Mouse (Mus musculus) brain, embryonic 18.5 days (tissue): ENCODE data around the gene Nkx6-1.

Source experiments
- DNase-seq: peaks from one replicate; pipeline ENCODE4 v3.0.0-alpha.2; 2012; ENCODE audit warnings: low read depth, low spot score

Gene Nkx6-1

DNA sequence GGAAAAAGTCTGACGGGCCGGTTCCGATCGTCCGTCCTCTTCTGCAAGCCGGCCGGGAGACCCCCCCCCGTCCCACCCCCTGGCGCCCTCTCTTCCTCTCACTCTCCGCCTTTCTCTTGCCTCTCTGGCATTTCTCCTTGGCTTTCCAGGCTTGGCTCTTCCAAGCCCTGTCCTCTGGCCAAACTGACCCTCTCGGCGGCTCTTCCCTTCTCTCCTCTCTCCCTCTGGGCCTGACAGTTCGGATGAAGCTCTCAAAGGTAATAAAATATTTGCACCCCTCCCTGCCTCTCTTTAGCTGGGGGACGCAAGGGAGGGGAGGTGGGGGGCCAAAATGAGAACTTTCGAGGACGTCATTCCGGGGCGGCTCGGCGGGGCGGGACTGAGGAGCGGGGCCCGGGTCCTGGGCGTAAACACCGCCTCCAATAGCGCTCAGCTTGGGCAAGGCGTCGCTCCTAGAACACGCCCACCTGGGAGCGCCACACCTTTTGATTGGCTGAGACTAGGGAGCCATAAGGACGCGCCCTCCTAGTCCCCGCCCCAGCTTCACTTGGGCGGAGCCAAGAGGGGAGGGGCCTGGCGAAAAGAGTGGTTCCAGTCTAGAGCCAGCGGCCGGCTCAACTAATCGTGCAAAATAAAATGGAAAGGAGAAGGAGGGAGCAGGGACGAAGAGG is at the start of gene Nkx6-1:
Gene Nkx6-1 (minus strand): TSS at position 52 of the 671 bp plus-strand sequence.
- DNase-seq, result no peak

DNA sequence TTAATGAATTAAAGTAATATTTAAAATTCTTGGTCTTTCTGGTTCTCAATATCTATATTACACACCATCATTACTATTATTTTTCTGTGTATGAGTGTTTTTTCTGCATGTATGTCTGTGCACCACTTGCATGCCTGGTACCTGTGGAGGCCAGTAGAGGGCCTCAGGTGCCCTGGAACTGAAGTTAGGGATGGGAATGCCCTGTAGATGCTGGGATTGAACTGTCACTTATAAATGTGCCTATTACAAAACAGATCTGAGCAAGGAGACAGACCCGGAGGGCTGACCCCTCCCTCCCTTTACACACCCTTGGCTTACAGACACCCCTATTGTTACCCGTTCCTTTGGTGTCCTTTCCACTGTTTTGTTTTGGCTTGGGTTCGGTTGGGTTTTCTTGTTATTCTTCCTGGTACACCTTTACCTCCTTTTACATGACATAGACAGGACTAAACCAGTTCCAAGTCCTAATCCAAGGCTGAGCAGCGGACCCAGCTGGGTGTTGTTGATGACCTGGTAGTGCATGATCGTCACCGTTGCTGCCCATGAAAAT is 48.3 kb upstream of the Nkx6-1 start:
- no peak for DNase-seq

DNA sequence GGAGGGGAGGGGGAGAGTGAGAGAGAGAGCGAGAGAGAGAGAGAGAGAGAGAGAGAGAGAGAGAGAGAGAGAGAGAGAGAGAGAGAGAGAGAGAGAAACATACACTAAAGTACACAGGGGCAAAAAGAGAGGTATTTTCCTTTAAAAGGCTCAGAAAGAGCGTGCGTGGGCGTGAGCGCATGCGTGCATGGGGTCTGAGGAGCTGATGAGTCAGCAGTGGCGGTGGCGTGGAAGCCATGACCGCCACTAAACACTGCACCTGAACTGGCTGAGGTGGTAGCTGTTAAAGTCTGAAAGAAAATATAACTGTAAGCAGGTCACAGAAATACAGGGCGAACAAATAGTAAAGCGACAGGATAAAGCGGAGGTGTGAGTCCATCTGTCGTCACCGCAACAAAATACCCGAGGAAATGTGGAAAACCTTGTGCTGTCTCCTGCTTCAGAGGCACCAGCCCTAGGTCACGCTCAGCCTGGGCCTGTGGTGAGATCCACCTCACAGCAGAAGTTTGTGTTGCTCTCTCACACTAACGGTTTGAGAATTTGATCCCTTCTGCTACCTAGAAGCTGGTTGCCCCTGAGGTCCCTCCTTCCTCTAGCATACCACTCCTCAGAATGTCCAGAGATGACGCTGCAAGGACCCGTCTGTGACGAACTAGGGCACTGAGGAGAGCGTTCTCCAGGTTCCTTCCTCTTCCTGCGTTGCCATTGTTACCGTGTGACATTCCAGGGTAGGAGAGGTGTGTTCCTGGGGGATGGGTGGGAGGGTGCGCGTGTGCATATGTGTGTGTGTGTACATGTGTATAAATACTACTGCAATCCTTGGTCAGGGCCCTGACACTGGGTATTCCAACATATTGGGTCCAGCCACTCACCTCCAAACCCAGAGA is 38.8 kb upstream of the Nkx6-1 start:
- no peak for DNase-seq

DNA sequence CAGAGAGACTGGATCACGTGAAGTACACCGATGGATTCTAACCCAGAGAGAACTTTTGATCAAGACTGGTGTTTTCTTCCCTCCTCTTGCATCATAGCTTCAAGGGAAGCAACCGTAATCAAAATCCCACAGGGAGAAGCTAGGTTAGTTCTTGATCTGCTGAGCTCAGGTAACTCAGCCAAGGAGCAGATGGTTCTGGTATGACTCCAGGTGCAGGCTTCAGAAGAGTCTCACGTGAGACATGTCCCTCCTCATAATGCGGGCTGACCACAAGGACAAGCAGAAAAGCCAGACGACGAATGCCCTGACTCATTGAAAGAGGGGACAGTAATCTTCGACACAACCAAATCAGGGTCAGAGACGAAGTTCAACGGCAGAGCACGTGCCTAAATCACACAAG is 37.8 kb upstream of the Nkx6-1 start:
- no peak for DNase-seq

DNA sequence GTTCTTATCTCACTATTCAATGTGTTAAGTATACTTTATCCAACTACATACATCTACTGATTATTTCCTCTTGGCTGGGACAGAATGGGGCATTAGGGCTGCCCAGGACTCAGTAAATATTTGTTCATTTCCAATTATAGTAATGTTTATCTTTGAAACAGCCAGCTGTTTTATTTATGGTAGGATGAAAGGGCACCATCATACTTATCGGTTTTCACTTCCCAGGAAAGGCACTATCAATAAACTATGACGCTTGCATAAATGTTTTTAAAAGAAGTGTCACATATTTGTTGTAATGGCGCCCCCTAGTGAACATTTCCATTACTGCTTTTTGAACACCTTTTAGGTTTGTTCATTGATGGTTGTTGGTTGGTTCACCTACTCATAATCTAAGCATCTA is 35.8 kb upstream of the Nkx6-1 start:
- DNase-seq, result no peak

DNA sequence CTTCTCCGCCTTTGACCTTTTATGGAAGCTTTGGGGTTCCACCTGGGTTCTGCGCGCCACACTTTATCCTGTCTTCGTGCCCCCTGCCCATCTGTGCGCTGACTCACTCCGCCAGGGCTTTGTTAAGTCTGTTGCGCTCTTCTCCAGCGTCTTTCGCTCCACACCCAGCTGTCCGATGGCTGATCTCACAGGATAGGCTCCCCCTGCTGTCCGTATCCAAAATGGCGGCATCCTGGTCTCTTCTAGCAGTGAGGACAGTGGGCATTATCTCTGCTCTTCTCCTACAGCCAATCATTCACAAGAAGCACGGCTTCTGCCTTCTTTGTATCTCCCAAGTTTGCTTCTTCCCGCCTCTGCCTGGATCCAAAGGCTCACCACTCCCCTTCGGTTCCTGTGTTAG is 23.8 kb upstream of the Nkx6-1 start:
- DNase-seq, result no peak

DNA sequence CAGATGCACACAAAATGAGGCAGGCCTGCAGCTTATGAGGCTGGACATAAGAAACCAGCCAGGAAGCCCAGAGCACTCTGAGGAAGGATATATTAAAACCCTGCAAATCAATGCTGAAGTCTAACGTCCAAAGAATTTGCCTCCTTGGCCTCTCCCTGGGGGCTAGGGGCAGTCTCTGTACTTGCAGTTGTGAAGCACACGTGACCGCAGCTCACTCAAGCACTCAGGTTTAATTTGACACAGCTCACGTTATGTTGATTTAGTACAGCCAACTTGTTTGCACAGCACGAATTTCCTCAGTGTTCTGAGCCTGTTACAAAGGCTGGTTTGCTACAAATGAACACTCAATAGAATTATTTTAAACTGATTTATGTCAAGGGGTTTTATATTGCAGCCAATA is 18.5 kb upstream of the Nkx6-1 start:
- DNase-seq, result no peak

DNA sequence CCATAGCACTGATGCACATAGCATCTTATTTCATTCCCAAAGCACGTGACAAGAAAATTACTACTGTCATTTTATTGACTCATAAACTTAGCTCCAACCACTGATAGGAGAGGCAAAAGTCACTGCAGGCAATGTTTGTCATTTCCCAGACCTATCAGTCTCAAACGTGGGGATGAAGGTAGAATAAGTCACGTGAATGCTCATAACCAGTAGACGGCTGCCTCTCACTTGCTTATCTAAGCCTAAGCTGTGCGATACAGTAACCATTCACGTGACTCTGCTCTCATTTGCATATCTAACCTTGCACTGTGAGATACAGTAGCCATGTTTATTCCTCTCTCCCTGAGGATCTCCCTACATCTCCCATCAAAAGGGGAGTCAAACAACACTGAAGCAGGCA is 15.5 kb upstream of the Nkx6-1 start:
- DNase-seq, result no peak

DNA sequence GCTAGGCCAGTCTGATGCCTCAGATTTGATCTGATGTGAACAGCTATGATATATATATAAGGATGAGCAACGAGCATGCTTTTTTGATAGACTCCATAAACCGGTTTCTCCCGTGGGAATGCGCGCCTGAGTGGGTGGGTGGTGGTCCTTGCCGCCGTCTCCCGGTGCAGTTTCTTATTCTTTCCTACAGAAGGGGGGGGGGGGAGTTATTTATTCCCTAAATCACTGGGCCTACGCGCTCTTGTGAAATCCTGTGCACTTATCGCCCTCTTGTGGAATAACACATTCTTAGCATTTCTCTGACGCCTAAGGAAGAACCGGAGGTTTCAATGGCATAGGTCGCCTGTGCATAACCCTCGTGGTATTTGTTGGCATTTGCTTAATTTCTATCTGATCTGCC is 4.6 kb upstream of the Nkx6-1 start:
- no peak for DNase-seq

DNA sequence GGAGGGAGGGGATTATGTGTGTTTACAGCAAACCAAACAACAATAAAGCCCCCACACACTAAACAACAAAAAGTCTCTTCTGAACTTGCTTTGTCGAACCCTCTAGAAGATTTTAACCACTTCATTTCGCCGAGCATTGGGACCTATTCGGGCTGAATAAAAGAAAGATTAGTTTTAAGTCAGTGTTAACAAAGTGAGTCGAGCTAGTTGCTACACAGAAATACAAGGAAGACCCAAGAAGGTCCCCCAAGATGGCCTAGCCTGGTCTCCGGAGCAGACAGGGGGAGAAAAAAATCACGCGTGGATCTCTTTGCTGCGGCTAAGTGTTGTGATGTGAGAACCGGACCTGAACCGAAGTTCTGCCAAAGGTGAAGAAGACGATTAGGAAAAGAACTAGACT is 3.7 kb upstream of the Nkx6-1 start:
- DNase-seq, result no peak

DNA sequence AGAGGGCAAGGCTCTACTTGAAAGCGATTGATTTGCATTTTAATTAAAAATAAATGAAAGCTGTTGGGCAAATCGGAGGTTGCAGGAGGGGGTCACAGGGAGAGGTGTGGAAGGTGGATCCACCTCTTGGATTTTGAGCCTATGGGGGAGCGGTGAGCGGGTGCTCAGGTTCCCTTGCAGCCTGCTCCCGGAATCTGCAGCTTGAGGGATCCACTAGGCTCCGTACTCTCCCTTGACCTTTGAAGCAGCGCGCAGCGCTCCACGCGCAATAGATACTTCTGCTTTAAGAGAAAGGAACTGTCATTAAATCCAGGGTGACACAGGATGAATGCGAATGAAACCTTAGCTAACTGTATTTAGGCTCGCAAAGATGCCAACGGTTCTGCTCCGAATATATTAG is 3.2 kb upstream of the Nkx6-1 start:
- no peak for DNase-seq

DNA sequence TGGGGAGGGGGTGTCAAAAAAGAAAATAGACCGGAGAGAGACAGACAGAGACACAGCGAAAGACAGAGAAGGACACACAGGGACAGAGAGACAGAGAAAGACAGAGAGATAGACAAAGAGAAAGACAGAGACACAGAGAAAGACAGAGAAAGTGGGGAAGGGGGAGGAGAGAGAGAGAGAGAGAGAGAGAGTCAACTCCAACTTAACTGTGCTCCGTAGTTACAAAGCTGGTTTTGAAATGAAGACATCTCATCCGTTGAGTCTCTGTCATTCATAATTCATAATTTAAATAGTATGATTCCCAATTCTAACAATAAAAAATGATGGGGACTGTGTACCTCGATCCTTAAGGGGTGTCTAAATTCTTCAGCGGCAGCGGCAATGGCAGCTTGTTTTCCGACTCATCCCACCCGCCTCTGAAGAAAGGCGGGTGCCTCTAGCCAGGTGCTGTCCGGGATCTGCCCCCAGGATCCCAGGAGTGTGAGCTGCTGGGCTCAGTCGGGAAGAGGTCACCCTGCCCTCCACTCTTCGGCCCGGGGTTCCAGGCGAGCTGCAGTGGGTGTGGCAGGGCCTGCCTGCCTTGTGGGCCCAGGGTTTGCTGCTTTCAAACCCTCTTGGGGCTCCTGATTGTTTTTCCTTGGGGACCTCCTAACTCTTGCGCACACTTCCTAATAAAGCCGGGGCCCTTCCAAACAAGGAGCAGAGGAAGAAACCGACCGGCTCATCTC is 2.6 kb upstream of the Nkx6-1 start:
- DNase-seq, result no peak

DNA sequence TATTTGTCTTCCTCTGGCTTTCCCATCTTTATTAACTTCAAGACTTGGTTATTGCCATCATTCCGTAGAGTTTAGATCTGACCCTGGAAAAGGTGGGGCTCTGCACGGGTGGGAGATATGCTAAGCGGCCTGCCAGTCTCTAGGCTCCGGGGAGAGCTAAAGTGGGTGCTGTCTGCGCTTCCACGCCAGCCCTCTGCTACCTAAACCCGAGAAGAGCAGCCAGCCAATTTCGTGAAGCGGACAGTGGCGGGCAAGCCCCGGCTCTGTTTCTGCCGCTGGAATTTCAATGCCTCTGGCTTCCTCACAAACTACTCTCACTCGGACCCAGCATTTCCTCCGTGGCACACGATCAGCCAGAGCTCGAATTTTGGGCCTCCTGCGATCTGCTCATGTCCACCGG is 1.9 kb upstream of the Nkx6-1 start:
- DNase-seq, result no peak

DNA sequence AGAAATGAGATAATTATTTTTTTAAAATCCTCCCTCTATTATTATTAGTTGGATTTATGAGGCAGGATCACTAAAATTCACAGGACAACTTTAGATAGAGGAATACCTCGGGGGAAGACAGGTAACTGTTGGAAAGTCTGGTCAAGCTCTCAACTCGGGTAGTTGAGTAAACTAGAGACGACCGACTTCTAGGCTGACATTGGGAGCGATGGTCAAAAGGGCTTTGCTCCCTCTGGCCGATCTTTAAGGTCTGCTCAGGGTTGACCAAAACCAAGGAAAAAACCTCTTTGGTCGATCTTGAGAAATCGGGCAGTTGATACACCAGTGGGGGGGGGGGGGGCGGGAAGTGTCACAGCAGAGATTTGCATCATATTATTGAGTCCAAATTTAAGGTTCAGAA is 1.3 kb upstream of the Nkx6-1 start:
- DNase-seq, result no peak

DNA sequence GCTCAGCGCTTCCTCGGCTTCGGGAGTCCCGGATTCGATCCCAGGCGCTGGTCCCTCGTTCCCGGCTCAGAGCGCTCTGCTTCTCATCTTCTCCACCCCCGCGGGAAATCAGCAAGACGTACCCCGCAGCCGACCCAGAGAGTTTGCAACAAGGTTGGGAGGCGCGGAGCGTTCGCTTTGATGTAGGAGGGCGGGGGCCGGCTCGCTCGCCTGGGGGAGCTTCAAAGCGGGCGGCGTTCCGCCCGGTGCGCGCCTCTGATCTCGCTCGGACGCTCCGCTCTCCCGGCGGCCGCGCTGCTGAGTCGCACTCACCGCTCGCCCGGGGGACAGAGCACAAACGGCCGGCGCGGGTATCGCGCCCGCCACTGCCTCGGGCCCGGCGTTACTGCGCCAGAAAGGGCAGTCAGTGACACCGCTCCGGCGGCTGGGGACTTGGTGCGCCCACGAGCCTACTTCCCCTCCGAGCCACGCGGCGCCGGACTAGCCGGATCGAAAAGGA is 324 bp downstream of the Nkx6-1 start:
- no peak for DNase-seq

DNA sequence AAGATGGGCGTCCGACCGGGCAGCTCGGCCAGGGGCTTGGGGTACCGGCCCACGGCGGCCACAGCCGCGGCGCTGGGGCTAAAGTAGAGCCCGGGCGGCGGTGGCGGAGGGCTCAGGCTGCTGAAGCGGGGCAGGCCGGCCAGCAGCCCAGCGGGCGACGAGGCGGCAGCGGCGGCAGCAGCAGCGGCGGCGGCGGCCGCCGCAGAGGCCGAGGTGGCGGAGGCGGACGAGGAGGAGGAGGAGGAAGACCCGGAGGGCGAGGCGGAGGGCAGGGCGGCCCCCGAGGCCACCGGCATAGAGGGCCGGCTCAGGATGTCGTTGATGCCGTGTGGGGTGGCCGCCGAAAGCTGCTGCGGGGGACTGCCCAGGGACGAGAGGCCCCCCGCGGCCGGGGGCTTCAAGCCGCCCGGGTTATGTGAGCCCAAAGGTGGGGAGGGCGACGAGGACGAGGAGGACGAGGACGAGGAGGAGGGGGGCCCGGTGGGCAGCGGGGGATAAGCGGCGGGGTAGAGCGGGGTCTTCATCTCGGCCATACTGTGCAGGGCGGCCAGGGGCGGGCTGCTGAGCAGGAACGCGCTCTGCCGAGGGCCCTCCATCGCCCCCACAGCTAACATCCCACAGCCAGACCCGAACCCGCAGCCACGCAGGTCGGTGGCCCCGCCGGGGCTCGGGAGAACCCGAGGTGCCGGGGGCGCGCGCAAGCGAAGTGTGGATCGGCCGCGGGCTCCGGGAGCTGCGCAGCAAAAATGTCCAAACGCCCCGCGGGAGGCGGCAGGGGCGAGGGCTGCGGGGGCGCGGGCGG is 974 bp downstream of the Nkx6-1 start:
- no peak for DNase-seq

DNA sequence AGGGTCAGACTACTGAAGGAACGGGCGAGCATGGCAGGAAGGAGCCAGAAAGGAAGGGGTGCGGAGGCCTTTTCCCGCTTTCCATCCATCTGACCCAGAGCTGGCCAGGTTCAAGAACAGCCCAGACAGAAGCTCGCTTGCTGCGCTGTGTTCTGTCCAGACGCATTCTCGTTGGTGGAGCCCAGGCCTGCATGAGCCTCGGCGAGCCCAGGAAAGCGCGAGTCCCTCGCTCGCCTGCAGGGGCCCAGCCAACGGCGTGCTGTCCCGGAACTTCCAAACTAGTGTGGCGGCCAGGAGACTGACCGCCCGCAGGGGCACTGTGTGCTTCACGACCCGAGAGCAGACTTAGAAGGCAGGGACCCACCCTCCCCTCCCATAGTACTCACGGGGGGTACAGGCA is 1.6 kb downstream of the Nkx6-1 start:
- DNase-seq, result no peak

DNA sequence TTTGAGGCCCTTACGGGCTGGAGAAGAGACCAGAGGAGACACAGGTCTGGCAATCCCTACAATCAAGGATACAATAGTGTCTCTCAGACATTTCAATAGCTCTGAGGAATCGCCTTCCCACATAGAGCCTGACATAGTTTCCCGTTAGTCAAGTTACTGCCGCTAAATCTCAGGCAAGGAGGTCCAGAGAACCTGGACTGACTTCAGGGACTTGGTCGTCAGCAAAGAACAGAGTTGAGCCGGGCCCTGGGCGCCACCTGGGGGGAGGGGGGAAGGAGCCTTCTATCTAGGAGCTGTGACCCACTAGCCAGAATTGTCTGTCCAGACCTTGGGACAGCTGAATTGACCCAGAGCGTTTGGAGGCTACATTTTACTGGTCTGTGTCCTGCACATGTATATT is 2.3 kb downstream of the Nkx6-1 start:
- DNase-seq, result no peak

DNA sequence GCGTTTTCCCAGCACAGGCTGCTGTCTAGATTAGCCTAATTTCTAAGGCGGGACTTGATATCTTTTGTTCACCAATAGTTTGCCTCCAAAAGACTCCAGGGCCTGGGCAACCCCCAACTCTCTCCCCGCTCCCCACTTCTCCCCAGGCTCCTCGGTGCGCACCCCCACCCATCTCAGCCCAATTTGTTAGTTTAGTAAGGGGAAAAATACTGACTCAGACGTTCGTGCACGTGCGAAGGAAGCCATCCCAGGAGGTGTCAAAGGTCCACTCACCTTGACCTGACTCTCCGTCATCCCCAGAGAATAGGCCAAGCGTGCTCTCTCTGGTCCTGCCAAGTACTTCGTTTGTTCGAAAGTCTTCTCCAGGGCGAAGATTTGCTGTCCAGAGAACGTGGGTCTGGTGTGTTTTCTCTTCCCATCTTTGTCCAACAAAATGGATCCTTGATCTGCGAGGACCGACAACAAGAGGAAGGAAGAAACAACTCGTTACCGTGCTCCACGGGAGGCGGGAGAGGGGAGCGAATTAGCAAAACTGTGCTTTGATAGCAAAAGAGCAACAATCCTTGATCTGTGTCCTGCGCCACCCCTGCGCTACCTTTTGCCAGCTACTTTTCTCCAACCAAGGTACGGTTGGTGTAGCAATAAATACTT is 3.1 kb downstream of the Nkx6-1 start:
- no peak for DNase-seq

DNA sequence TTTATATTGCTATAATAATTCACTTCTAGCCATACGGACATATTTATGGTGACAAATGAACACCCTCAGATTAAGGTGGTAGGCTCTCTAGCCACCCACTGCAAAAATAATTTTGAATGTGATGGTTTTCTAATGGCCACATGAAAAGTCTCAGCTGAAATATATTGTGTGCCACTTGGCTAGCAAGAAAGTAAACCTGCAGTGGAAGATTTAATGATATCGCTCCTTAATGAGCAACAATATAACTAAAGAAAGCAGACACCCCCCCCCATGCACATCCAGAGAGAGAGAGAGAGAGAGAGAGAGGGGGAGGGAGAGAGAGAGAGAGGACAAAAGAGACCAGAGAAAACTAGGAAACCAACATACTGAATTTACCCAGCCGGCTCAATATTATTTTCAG is 4.1 kb downstream of the Nkx6-1 start:
- DNase-seq, result no peak
